Mouse (Mus musculus): ENCODE data around the gene Gpr84. TPM values are rescaled to one million over a fixed set of nuclear protein-coding genes. Genes with fewer than 3 reads are reported as not detected.
A peak's percentile ranks its signal among the peaks of the same experiment; 100 is the strongest.
"Not testable (repeated sequence)": the region's sequence is repeated elsewhere in the genome, so short reads cannot be mapped to it uniquely, and the experiment has no call there.

Gpr84 gene
- polyA plus RNA-seq, 1 experiment from 2014 or later: 0.29 TPM

GRCm38 (mm10) chr15:103281465-103282205 lies 28.8 kb downstream of the Gpr84 start:
- Histone ChIP-seq H3K4me3 (replicated peaks) (no peak overlapping the region), H3K9ac (peak overlapping the region; percentile 49), H3K27me3 (no peaks in the 10 kb centered on the region), H3K27ac (peak overlapping the region; percentile 81), H3K4me2 (peak overlapping the region; percentile 27), H3K36me3 (peaks cover 45% of the 10 kb centered on the region), H3K4me1 (replicated peaks) (peaks cover 70% of the 10 kb centered on the region), H3K9me3 (replicated peaks) (no peaks in the 10 kb centered on the region)
- no peak for DNase-seq
- WGBS (ENCODE audit: insufficient replicate concordance): 76% methylated on average over 3 of the region's 3 CpGs
- ATAC-seq (ENCODE audit: low read depth): no peak; the same call in 1 of the 2 replicates

GRCm38 (mm10) chr15:103280817-103281464 lies 29.5 kb downstream of the Gpr84 start:
- Histone ChIP-seq H3K9me3 (replicated peaks) (no peaks in the 10 kb centered on the region), H3K36me3 (peaks cover 43% of the 10 kb centered on the region), H3K4me3 (replicated peaks) (no peak overlapping the region), H3K4me2 (peak overlapping the region; percentile 27), H3K9ac (peak overlapping the region; percentile 56; the same call in 1 of the 2 replicates), H3K27ac (peak overlapping the region; percentile 81), H3K4me1 (replicated peaks) (peaks cover 71% of the 10 kb centered on the region), H3K27me3 (no peaks in the 10 kb centered on the region)
- ATAC-seq (ENCODE audit: low read depth) (peak; percentile 56), DNase-seq (peak; percentile 59)
- 36% methylated on average over 3 of the region's 3 CpGs for WGBS (ENCODE audit: insufficient replicate concordance)

DNA sequence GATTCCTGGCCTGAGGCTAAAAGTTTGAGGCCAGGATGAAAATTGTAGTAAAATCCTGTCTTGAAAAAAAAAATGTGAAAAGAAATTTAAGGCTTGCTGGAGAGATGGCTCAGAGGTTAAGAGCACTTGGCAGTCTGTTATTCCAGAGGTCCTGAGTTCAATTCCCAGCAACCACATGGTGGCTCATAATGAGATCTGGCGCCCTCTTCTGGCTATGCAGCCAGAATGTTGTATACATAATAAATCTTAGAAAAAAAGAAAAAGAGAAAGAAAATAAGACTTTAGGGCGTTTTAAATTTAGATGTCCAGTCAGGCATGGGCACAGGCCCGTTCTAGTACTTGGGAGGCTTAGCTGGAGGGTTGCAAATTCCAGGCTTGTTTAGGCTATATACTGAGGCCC lies 30.7 kb downstream of the Gpr84 start:
- Histone ChIP-seq H3K27me3 (no peaks in the 10 kb centered on the region), H3K36me3 (peaks cover 43% of the 10 kb centered on the region), H3K27ac (peak overlapping the region; percentile 81), H3K4me1 (replicated peaks) (peaks cover 66% of the 10 kb centered on the region), H3K4me3 (replicated peaks) (no peak overlapping the region), H3K9ac (peak overlapping the region; percentile 56), H3K9me3 (replicated peaks) (no peaks in the 10 kb centered on the region), H3K4me2 (peak overlapping the region; percentile 27; the same call in 1 of the 2 replicates)
- DNase-seq: peak; percentile 29
- 46% methylated on average over 3 of the region's 3 CpGs for WGBS (ENCODE audit: insufficient replicate concordance)
- ATAC-seq (ENCODE audit: low read depth): no peak

- Histone ChIP-seq H3K4me2 (no peak overlapping the region), H3K4me3 (replicated peaks) (no peak overlapping the region), H3K27me3 (no peaks in the 10 kb centered on the region), H3K9me3 (replicated peaks) (no peaks in the 10 kb centered on the region), H3K4me1 (replicated peaks) (peaks cover 74% of the 10 kb centered on the region), H3K27ac (peak overlapping the region; percentile 72), H3K36me3 (peaks cover 33% of the 10 kb centered on the region), H3K9ac (peak overlapping the region; percentile 17; the same call in 1 of the 2 replicates)
- DNase-seq (no peak), ATAC-seq (ENCODE audit: low read depth) (no peak)
- 70% methylated on average over 7 of the region's 7 CpGs for WGBS (ENCODE audit: insufficient replicate concordance)
Observed at GRCm38 (mm10) chr15:103277949-103278348, 32.5 kb downstream of the Gpr84 start.

DNA sequence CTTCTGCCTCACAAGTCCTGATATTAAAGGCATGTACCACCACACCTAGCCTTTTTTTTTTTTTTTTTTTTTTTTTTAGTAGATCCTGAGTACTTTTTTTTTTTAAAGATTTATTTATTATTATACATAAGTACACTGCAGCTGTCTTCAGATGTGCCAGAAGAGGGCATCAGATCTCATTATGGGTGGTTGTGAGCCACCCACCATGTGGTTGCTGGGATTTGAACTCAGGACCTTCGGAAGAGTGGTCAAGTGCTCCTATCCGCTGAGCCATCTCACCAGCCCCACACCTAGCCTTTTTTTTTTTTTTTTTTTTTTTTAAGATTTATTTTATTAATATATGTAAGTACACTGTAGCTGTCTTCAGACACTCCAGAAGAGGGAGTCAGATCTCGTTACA lies 34.5 kb downstream of the Gpr84 start:
- H3K36me3 ChIP-seq: peaks cover 31% of the 10 kb centered on the region
- not testable (repeated sequence) for DNase-seq; H3K4me2 ChIP-seq; H3K9me3 ChIP-seq (replicated peaks); H3K27ac ChIP-seq; H3K4me3 ChIP-seq (replicated peaks); H3K27me3 ChIP-seq; ATAC-seq (ENCODE audit: low read depth); H3K9ac ChIP-seq
- peaks cover 72% of the 10 kb centered on the region for H3K4me1 ChIP-seq (replicated peaks)
- WGBS (ENCODE audit: insufficient replicate concordance): 90% methylated on average over 3 of the region's 3 CpGs

- peak; percentile 97 for ATAC-seq (ENCODE audit: low read depth)
- H3K27ac ChIP-seq: peak within 1 kb of the TSS; percentile 85
- H3K9me3 ChIP-seq (replicated peaks): no peaks in the 10 kb centered on the region
- 0% methylated on average over 38 of the region's 38 CpGs for WGBS (ENCODE audit: insufficient replicate concordance)
- peak within 1 kb of the TSS; percentile 82 for H3K4me3 ChIP-seq (replicated peaks)
- H3K27me3 ChIP-seq: no peaks in the 10 kb centered on the region
- peaks cover 14% of the 10 kb centered on the region for H3K36me3 ChIP-seq
- H3K4me2 ChIP-seq: peak within 1 kb of the TSS; percentile 76
- H3K9ac ChIP-seq: peak within 1 kb of the TSS; percentile 87
- peak; percentile 97 for DNase-seq
- H3K4me1 ChIP-seq (replicated peaks): peaks cover 64% of the 10 kb centered on the region
Observed at GRCm38 (mm10) chr15:103272419-103273279, 37.8 kb downstream of the Gpr84 start, which contains the start of gene Copz1. TSS of gene Copz1 (plus strand) at chr15:103272714.

DNA sequence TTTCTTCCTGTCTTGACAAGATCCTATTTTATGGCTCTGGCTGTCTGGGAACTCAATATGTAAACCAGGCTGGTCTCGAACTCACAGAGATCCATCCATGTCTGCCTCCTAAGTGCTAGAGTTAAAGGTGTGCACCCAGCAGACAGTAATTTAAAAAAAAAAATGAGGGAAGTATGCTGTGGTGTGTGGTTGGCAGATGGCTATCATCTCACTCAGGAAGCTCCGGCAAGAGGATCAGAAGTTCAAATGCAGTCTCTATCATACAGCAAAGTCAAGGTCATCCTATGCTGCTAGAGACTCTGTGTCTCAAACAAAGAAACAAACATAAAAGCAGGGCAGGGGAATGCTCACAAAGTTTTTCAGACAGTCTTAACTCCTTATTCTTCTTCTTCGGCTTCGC lies 41.5 kb downstream of the Gpr84 start:
- Histone ChIP-seq H3K4me1 (replicated peaks) (peaks cover 64% of the 10 kb centered on the region), H3K36me3 (no peaks in the 10 kb centered on the region), H3K4me3 (replicated peaks) (no peak overlapping the region), H3K4me2 (no peak overlapping the region), H3K9ac (peak overlapping the region; percentile 43; the same call in 1 of the 2 replicates), H3K27ac (peak overlapping the region; percentile 69), H3K27me3 (no peaks in the 10 kb centered on the region), H3K9me3 (replicated peaks) (no peaks in the 10 kb centered on the region)
- DNase-seq (no peak), ATAC-seq (ENCODE audit: low read depth) (no peak)
- 44% methylated on average over 4 of the region's 4 CpGs for WGBS (ENCODE audit: insufficient replicate concordance)

GRCm38 (mm10) chr15:103264794-103265193 lies 45.6 kb downstream of the Gpr84 start:
- ATAC-seq (ENCODE audit: low read depth): peak; percentile 71
- no peaks in the 10 kb centered on the region for H3K9me3 ChIP-seq (replicated peaks)
- peak overlapping the region; percentile 40 for H3K27ac ChIP-seq
- H3K4me1 ChIP-seq (replicated peaks): peaks cover 72% of the 10 kb centered on the region
- DNase-seq: no peak
- no peaks in the 10 kb centered on the region for H3K36me3 ChIP-seq
- H3K27me3 ChIP-seq: no peaks in the 10 kb centered on the region
- WGBS (ENCODE audit: insufficient replicate concordance): 62% methylated on average over 2 of the region's 2 CpGs
- H3K4me2 ChIP-seq: no peak overlapping the region
- 0 out of 2 replicates have a peak overlapping the region, but pooled peaks have one; percentile 23 for H3K9ac ChIP-seq
- no peak overlapping the region for H3K4me3 ChIP-seq (replicated peaks)

GRCm38 (mm10) chr15:103259989-103260388 lies 50.4 kb downstream of the Gpr84 start:
- Histone ChIP-seq H3K27me3 (no peaks in the 10 kb centered on the region), H3K4me3 (replicated peaks) (no peak overlapping the region), H3K27ac (peak overlapping the region; percentile 99), H3K4me1 (replicated peaks) (peaks cover 79% of the 10 kb centered on the region), H3K4me2 (peak overlapping the region; percentile 7; the same call in 1 of the 2 replicates), H3K36me3 (no peaks in the 10 kb centered on the region), H3K9me3 (replicated peaks) (no peaks in the 10 kb centered on the region), H3K9ac (peak overlapping the region; percentile 71)
- ATAC-seq (ENCODE audit: low read depth) (no peak), DNase-seq (no peak)
- WGBS (ENCODE audit: insufficient replicate concordance): 5% methylated on average over 1 of the region's 1 CpGs

DNA sequence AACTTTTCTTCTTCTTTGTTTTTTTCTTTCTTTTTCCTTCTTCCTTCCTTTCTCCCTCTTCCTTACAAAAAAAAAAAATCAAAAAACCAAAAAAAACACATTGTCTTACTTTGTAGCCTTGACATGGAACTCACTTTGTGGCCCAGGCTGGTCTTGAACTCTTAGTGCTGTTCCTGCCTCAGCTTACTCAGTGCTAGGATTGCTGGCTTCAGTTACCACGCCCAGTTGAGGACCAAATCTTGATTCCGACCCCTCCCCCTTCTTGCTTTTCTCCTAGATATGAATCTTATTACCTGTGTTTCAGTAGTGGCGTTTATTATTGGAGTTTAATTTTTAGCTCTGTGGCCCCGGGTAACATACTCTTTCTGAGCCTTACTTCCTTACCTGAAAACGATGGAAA lies 51.2 kb downstream of the Gpr84 start:
- H3K9me3 ChIP-seq (replicated peaks): no peaks in the 10 kb centered on the region
- H3K36me3 ChIP-seq: no peaks in the 10 kb centered on the region
- H3K4me2 ChIP-seq: peak overlapping the region; percentile 83
- peak overlapping the region; percentile 71 for H3K9ac ChIP-seq
- ATAC-seq (ENCODE audit: low read depth) (no peak), DNase-seq (no peak)
- peaks cover 76% of the 10 kb centered on the region for H3K4me1 ChIP-seq (replicated peaks)
- H3K27ac ChIP-seq: peak overlapping the region; percentile 99
- peak overlapping the region; percentile 75; the same call in 1 of the 2 replicates for H3K4me3 ChIP-seq (replicated peaks)
- H3K27me3 ChIP-seq: no peaks in the 10 kb centered on the region
- WGBS (ENCODE audit: insufficient replicate concordance): 30% methylated on average over 5 of the region's 5 CpGs

Data from liver, embryonic 13.5 days (tissue).